Mouse (Mus musculus) central nervous system, embryonic 14 days (tissue): ENCODE measurements around the gene Esrp2. TPM values are rescaled to one million over a fixed set of nuclear protein-coding genes. Genes with fewer than 3 reads are reported as not detected.

Experiments
- polyA plus RNA-seq: library from polyadenylated mRNA; depleted of rRNA; stranded (reverse); fragments of >200 nt; gene quantifications from 2 replicates; pipeline ENCODE4 v1.2.3, GENCODE M21; 2012; rRNA removed

Esrp2 gene
- polyA plus RNA-seq: 0.27 and 4.7 TPM in 2 replicates

GRCm38 (mm10) chr8:106136156-106137130, at the start of gene Esrp2:
Gene Esrp2, minus strand, starts transcription at chr8:106136974.

GRCm38 (mm10) chr8:106168356-106169016, 31.7 kb upstream of the Esrp2 start, which contains the start of gene Slc7a6:
Gene Slc7a6, plus strand, starts transcription at chr8:106168857.

GRCm38 (mm10) chr8:106149801-106150652, 13.3 kb upstream of the Esrp2 start, which contains the start of gene Pla2g15:
Gene Pla2g15, plus strand, starts transcription at chr8:106150399.

Other genes starting within 250 kb of the Esrp2 start
- 1.2 and 1.3 TPM in 2 replicates for gene Nrn1l, start 243.4 kb downstream of the Esrp2 start, polyA plus RNA-seq
- gene Pskh1, start 236.5 kb downstream of the Esrp2 start, polyA plus RNA-seq: 19.6 and 25.0 TPM in 2 replicates
- 6.8 and 7.4 TPM in 2 replicates for gene Ctrl, start 203.1 kb downstream of the Esrp2 start, polyA plus RNA-seq
- gene Psmb10, start 198.5 kb downstream of the Esrp2 start, polyA plus RNA-seq: 47.3 and 56.2 TPM in 2 replicates
- 2.5 and 4.5 TPM in 2 replicates for gene Lcat, start 193.6 kb downstream of the Esrp2 start, polyA plus RNA-seq
- 15.2 and 30.7 TPM in 2 replicates for gene Slc12a4, start 170.9 kb downstream of the Esrp2 start, polyA plus RNA-seq
- not detected in 2 replicates for gene Dpep3, start 157.5 kb downstream of the Esrp2 start, polyA plus RNA-seq
- gene Dus2, start 145.6 kb downstream of the Esrp2 start, polyA plus RNA-seq: 21.1 and 25.0 TPM in 2 replicates
- not detected in 2 replicates for gene Dpep2nb, start 131.0 kb downstream of the Esrp2 start, polyA plus RNA-seq
- gene Ddx28, start 125.1 kb downstream of the Esrp2 start, polyA plus RNA-seq: 13.3 and 13.7 TPM in 2 replicates
- gene Nfatc3, start 78.1 kb downstream of the Esrp2 start, polyA plus RNA-seq: 11.4 and 13.4 TPM in 2 replicates
- 12.7 and 15.6 TPM in 2 replicates for gene Pla2g15, start 13.4 kb upstream of the Esrp2 start, polyA plus RNA-seq
- 50.0 and 55.4 TPM in 2 replicates for gene Slc7a6, start 31.9 kb upstream of the Esrp2 start, polyA plus RNA-seq
- gene Slc7a6os, start 74.0 kb upstream of the Esrp2 start, polyA plus RNA-seq: 48.8 and 51.3 TPM in 2 replicates
- gene Prmt7, start 74.0 kb upstream of the Esrp2 start, polyA plus RNA-seq: 37.7 and 42.5 TPM in 2 replicates
- gene Smpd3, start 201.0 kb upstream of the Esrp2 start, polyA plus RNA-seq: 29.5 and 31.8 TPM in 2 replicates